Mouse (Mus musculus) yolk sac, embryonic 10.5 days (tissue): ENCODE measurements at regions not wholly inside any gene's neighbourhood (a gene's known extent, or its start where the extent isn't known, plus 50 kb on each side); places are given as distances from the start of the nearest gene placed in this dataset.

Experiments
- DNase-seq: peaks from one replicate; pipeline ENCODE4 v3.0.0-alpha.2; 2017; ENCODE audit warnings: low spot score

- no peak for DNase-seq
Observed at GRCm38 (mm10) chr1:42309251-42309650, 386.3 kb upstream of the Pou3f3 start.

GRCm38 (mm10) chr1:42313494-42313893, 382.1 kb upstream of the Pou3f3 start:
- no peak for DNase-seq

GRCm38 (mm10) chr1:42351884-42352283, 343.7 kb upstream of the Pou3f3 start:
- DNase-seq = no peak

- DNase-seq = no peak
Observed at GRCm38 (mm10) chr1:42352389-42352788, 343.2 kb upstream of the Pou3f3 start.

GRCm38 (mm10) chr1:42353096-42353495, 342.5 kb upstream of the Pou3f3 start:
- DNase-seq = no peak

- no peak for DNase-seq
Observed at GRCm38 (mm10) chr1:42354020-42354419, 341.5 kb upstream of the Pou3f3 start.

- no peak for DNase-seq
Observed at GRCm38 (mm10) chr1:42362438-42362837, 333.1 kb upstream of the Pou3f3 start.

GRCm38 (mm10) chr1:42365648-42366324, 329.8 kb upstream of the Pou3f3 start:
- no peak for DNase-seq

- no peak for DNase-seq
Observed at GRCm38 (mm10) chr1:42387919-42388684, 307.5 kb upstream of the Pou3f3 start.

GRCm38 (mm10) chr1:42388740-42389139, 306.8 kb upstream of the Pou3f3 start:
- no peak for DNase-seq

- DNase-seq = no peak
Observed at GRCm38 (mm10) chr1:42395651-42396260, 299.8 kb upstream of the Pou3f3 start.

- no peak for DNase-seq
Observed at GRCm38 (mm10) chr1:42398461-42399154, 297.0 kb upstream of the Pou3f3 start.

GRCm38 (mm10) chr1:42415817-42416538, 279.6 kb upstream of the Pou3f3 start:
- DNase-seq = no peak

GRCm38 (mm10) chr1:42416539-42417218, 278.9 kb upstream of the Pou3f3 start:
- DNase-seq = no peak

- DNase-seq = no peak
Observed at GRCm38 (mm10) chr1:42417815-42418214, 277.8 kb upstream of the Pou3f3 start.

GRCm38 (mm10) chr1:42418233-42418632, 277.3 kb upstream of the Pou3f3 start:
- DNase-seq = no peak

- DNase-seq = no peak
Observed at GRCm38 (mm10) chr1:42436366-42436998, 259.1 kb upstream of the Pou3f3 start.

GRCm38 (mm10) chr1:42468365-42468764, 227.2 kb upstream of the Pou3f3 start:
- no peak for DNase-seq

- no peak for DNase-seq
Observed at GRCm38 (mm10) chr1:42471846-42472494, 223.6 kb upstream of the Pou3f3 start.
